ENCODE assay signal across 9 mouse cellular contexts in the genomic region with DNA sequence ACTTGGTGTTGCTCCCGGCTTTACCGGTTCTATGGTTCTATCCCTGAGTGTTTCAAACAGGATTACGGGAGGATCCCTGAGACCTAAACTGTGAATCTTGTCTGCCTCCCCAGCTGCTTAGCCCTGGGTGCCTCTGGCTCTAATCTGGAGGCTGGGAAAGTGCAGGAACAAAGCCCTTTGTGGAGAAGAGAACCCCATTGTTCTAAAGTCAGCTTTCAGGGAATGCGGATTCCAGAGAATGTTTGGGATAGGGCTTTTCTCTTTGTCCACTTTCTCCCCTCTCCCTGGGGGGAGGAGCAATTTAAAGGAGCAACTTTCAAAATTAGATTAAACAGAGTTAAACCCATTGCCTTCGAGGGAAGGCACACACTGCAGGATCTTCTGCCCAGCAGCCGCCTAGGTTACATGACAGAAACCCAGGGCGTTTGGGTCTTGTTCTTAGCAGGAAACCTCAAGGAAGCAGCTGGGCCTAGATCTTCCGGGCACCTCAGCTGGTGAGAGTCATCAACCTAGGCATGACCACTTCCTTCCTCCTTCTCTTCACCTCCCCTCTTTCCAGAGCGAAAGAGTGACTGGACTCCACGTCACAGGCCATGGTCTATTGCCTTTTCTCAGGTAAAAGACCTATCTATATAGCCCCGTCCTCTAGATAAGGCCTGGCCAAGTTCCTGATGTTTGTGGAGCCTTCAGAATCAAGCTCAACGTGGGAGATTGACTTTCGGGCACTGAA. TPM values are rescaled to one million over a fixed set of nuclear protein-coding genes. Genes with fewer than 3 reads are reported as not detected.
DNase-seq lines count a peak whose midpoint lies in the region; ATAC-seq and TF ChIP-seq lines count a peak whose summit lies in the region.
"Had no signal": no experiment of that assay in that cellular context is flagged by ENCODE, and none has a peak within 500 bp of the region (broad histone marks: within the 10 kb centered on the region; RNA-seq: fewer than 3 reads in every experiment).

No protein-coding gene starts in this region.

- no peak for TF ChIP-seq CTCF in testis, adult 2 months (IDR thresholded peaks at IDR 0.05; ENCODE audit: control insufficient read depth, insufficient read depth, insufficient replicate concordance, low read depth, low read length)
- TF ChIP-seq CTCF in heart, postnatal 0 days (IDR thresholded peaks at IDR 0.05; ENCODE audit: low read depth): no peak

- H3K4me2 ChIP-seq in heart, postnatal 0 days (ENCODE audit: low read depth, low read length): peak overlapping the region; percentile 78

- peaks cover 27% of the 10 kb centered on the region for H3K4me1 ChIP-seq in testis, adult 2 months (ENCODE audit: control insufficient read depth, insufficient read depth, low read length)
- H3K4me1 ChIP-seq in heart, postnatal 0 days (ENCODE audit: control insufficient read depth, insufficient read depth): 0 out of 2 replicates have a peak, but pooled peaks cover 7% of the 10 kb centered on the region

- no peak overlapping the region for H3K9ac ChIP-seq in heart, postnatal 0 days (replicated peaks; ENCODE audit: low read depth, low read length)

- ATAC-seq in heart, postnatal 0 days (ENCODE audit: insufficient read depth, low read depth): no peak
- peak; percentile 82 for ATAC-seq in megakaryocyte, adult 5-6 weeks (ENCODE audit: poor library complexity, severe bottlenecking)
- no peak for ATAC-seq in frontal cortex, adult (ENCODE audit: low TSS enrichment)

- TF ChIP-seq EP300 in heart, postnatal 0 days (IDR thresholded peaks at IDR 0.05; ENCODE audit: low read depth): no peak

- no peak for TF ChIP-seq POLR2A in testis, adult 2 months (IDR thresholded peaks at IDR 0.05; ENCODE audit: control insufficient read depth, low read depth, low read length)

- DNase-seq in testis, postnatal 14 days (ENCODE audit: low spot score): no peak
- DNase-seq in heart, postnatal 0 days (ENCODE audit: low spot score): no peak
- peak; percentile 89 for DNase-seq in thymus, postnatal 0 days (ENCODE audit: low spot score)
- DNase-seq in kidney, adult 18-20 months: no peak

- no peaks in the 10 kb centered on the region for H3K36me3 ChIP-seq in testis, adult 2 months (ENCODE audit: control insufficient read depth, insufficient read depth, low read length)
- H3K36me3 ChIP-seq in heart, postnatal 0 days (replicated peaks; ENCODE audit: control insufficient read depth, insufficient read depth, low read length): no peaks in the 10 kb centered on the region
- H3K36me3 ChIP-seq: embryonic facial prominence, embryonic 12.5 days had no signal

- 50% methylated on average over 13 of the region's 13 CpGs for WGBS in heart, postnatal 0 days

- H3K9me3 ChIP-seq in heart, postnatal 0 days (replicated peaks; ENCODE audit: control insufficient read depth, low read length): no peaks in the 10 kb centered on the region
- H3K9me3 ChIP-seq: embryonic facial prominence, embryonic 12.5 days had no signal

- H3K4me3 ChIP-seq in testis, adult 2 months (ENCODE audit: control insufficient read depth, low read depth, low read length): peak overlapping the region; percentile 26; the same call in 1 of the 2 replicates
- H3K4me3 ChIP-seq in heart, postnatal 0 days (ENCODE audit: low read depth, low read length): peak overlapping the region; percentile 59

- H3K27ac ChIP-seq in testis, adult 2 months (ENCODE audit: control insufficient read depth, insufficient read depth, low read depth, low read length): 0 out of 2 replicates have a peak overlapping the region, but pooled peaks have one; percentile 16
- H3K27ac ChIP-seq in heart, postnatal 0 days (ENCODE audit: low read depth): peak overlapping the region; percentile 50
- H3K27ac ChIP-seq: embryonic facial prominence, embryonic 12.5 days had no signal

- no peaks in the 10 kb centered on the region for H3K27me3 ChIP-seq in testis, adult 2 months (ENCODE audit: control insufficient read depth, insufficient read depth, low read length)
- peaks cover 43% of the 10 kb centered on the region for H3K27me3 ChIP-seq in heart, postnatal 0 days (ENCODE audit: control insufficient read depth, insufficient read depth, low read length)

RNA-seq across cellular contexts. Expression of gene Ppp1r16b, which starts 1.0 kb away (rescaled TPM):
- 1.3 and 2.0 TPM in 2 replicates for polyA plus RNA-seq in testis, adult 2 months (2012; rRNA removed)
- total RNA-seq in heart, postnatal 0 days (2014; rRNA removed; ENCODE audit: low replicate concordance): 3.7 and 9.1 TPM in 2 replicates
- 5.0 and 5.1 TPM in 2 replicates for polyA plus RNA-seq in heart, postnatal 0 days (2015; fragmentation: Nextera tagmentation; extraction: Ambion mirVana)
- total RNA-seq in megakaryocyte, adult 5-6 weeks (2015): 0.58 and 0.98 TPM in 2 replicates
- 0.70 and 1.3 TPM in 2 replicates for total RNA-seq in megakaryocyte, adult 5-6 weeks (2017)
- polyA plus RNA-seq in thymus, postnatal 0 days (2015; fragmentation: Nextera tagmentation; extraction: Ambion mirVana): 45.4 and 58.3 TPM in 2 replicates

RNA-seq across cellular contexts. Expression of gene Actr5, which starts 41.5 kb away (rescaled TPM):
- polyA plus RNA-seq in testis, adult 2 months (2012; rRNA removed): 8.9 and 9.2 TPM in 2 replicates
- 9.6 and 10.8 TPM in 2 replicates for total RNA-seq in heart, postnatal 0 days (2014; rRNA removed; ENCODE audit: low replicate concordance)
- 2.9 and 3.8 TPM in 2 replicates for polyA plus RNA-seq in heart, postnatal 0 days (2015; fragmentation: Nextera tagmentation; extraction: Ambion mirVana)
- 7.1 and 8.0 TPM in 2 replicates for total RNA-seq in megakaryocyte, adult 5-6 weeks (2015)
- 13.0 and 13.1 TPM in 2 replicates for total RNA-seq in megakaryocyte, adult 5-6 weeks (2017)
- polyA plus RNA-seq in thymus, postnatal 0 days (2015; fragmentation: Nextera tagmentation; extraction: Ambion mirVana): 16.1 and 18.4 TPM in 2 replicates

RNA-seq across cellular contexts. Expression of gene Slc32a1, which starts 55.7 kb away (rescaled TPM):
- polyA plus RNA-seq in testis, adult 2 months (2012; rRNA removed): 0.04 and 0.14 TPM in 2 replicates
- not detected in 2 replicates for total RNA-seq in heart, postnatal 0 days (2014; rRNA removed; ENCODE audit: low replicate concordance)
- polyA plus RNA-seq in heart, postnatal 0 days (2015; fragmentation: Nextera tagmentation; extraction: Ambion mirVana): not detected in 2 replicates
- 0.07 TPM in 1 of 2 replicates, not detected in the other for total RNA-seq in megakaryocyte, adult 5-6 weeks (2015)
- 0.12 TPM in 1 of 2 replicates, not detected in the other for total RNA-seq in megakaryocyte, adult 5-6 weeks (2017)
- polyA plus RNA-seq in thymus, postnatal 0 days (2015; fragmentation: Nextera tagmentation; extraction: Ambion mirVana): not detected in 2 replicates
- polyA plus RNA-seq: embryonic facial prominence, embryonic 12.5 days; stomach, embryonic 14.5 days had no signal
